Mouse (Mus musculus) neural tube, embryonic 13.5 days (tissue): Measurements from ENCODE around the gene Rgs6. TPM values are rescaled to one million over a fixed set of nuclear protein-coding genes. Genes with fewer than 3 reads are reported as not detected.

Experiments
- ATAC-seq: fragments of 200-750 bp; cut with Nextera tagmentation; 2 replicates; pipeline ENCODE4 v1.8.0; 2017; ENCODE audit warnings: low read depth, mild to moderate bottlenecking, moderate TSS enrichment, moderate library complexity
- H3K27ac ChIP-seq: fragments of 300-500 bp; sonication (generic); replicated peaks from 2 replicates; pipeline ENCODE4 v1.5.1; 2015; ENCODE audit warnings: moderate library complexity, mild to moderate bottlenecking, inconsistent platforms
- H3K27me3 ChIP-seq: fragments of 300-500 bp; sonication (generic); 2 replicates; pipeline ENCODE4 v1.6.1; 2015; ENCODE audit warnings: mild to moderate bottlenecking, inconsistent platforms
- H3K36me3 ChIP-seq: fragments of 300-500 bp; sonication (generic); 2 replicates; pipeline ENCODE4 v1.6.1; 2015; ENCODE audit warnings: mild to moderate bottlenecking, inconsistent platforms
- H3K4me1 ChIP-seq: fragments of 300-500 bp; sonication (generic); replicated peaks from 2 replicates; pipeline ENCODE4 v1.6.1; 2015; ENCODE audit warnings: inconsistent platforms
- H3K4me2 ChIP-seq: fragments of 300-500 bp; sonication (generic); 2 replicates; pipeline ENCODE4 v1.6.1; 2015; ENCODE audit warnings: inconsistent platforms, mild to moderate bottlenecking, moderate library complexity
- H3K4me3 ChIP-seq: fragments of 300-500 bp; sonication (generic); 2 replicates; pipeline ENCODE4 v1.5.1; 2015; ENCODE audit warnings: mild to moderate bottlenecking, inconsistent platforms
- H3K9ac ChIP-seq: fragments of 300-500 bp; sonication (generic); 2 replicates; pipeline ENCODE4 v1.6.1; 2015; ENCODE audit warnings: moderate library complexity, mild to moderate bottlenecking, inconsistent platforms
- H3K9me3 ChIP-seq: fragments of 300-500 bp; sonication (generic); 2 replicates; pipeline ENCODE4 v1.6.1; 2016; ENCODE audit warnings: inconsistent platforms
- WGBS: fragments of 180-500 bp; shearing (Covaris S2); methylation state at CpG from one replicate; pipeline ENCODE4 v1.1.7; 2015; 5-methylcytosine and 5-hydroxymethylcytosine counted together
- polyA plus RNA-seq: library from polyadenylated mRNA; unstranded; fragments of >200 nt; fragmentation: Nextera tagmentation; extraction: Ambion mirVana; gene quantifications from 2 replicates; pipeline ENCODE4 v1.2.1, GENCODE M21; 2015

Gene Rgs6
- polyA plus RNA-seq, 1 experiment from 2014 or later = 3.1 TPM

GRCm38 (mm10) chr12:82670201-82670737 lies 82.2 kb downstream of the Rgs6 start:
- H3K9me3 ChIP-seq = no peaks in the 10 kb centered on the region
- no peak overlapping the region for H3K4me2 ChIP-seq
- no peak overlapping the region for H3K9ac ChIP-seq
- peaks cover 7% of the 10 kb centered on the region for H3K4me1 ChIP-seq
- WGBS = 66% methylated on average over 4 of the region's 4 CpGs
- ATAC-seq = no peak
- H3K36me3 ChIP-seq = no peaks in the 10 kb centered on the region
- no peak overlapping the region for H3K4me3 ChIP-seq
- no peaks in the 10 kb centered on the region for H3K27me3 ChIP-seq
- no peak overlapping the region for H3K27ac ChIP-seq

DNA sequence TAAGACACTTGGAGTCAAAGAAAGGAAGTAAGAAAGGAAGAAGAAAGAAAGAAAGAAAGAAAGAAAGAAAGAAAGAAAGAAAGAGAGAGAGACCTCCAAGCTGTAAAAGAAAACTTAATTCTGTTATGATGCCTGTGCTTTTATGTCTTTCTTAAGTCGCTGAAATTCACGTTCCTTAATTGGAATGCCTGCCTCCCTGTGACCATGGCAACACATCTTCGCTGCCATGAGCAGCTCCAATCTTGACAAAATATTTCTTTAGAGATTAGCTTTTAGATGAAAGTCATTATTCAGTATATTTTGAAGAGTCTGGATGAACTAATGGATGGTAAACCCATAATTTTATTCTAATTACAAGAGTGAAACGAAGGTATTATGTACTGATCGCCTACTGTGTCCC lies 83.5 kb downstream of the Rgs6 start:
- ATAC-seq = no peak
- no peak overlapping the region for H3K4me2 ChIP-seq
- H3K27me3 ChIP-seq = no peaks in the 10 kb centered on the region
- H3K4me1 ChIP-seq = peaks cover 12% of the 10 kb centered on the region
- no peaks in the 10 kb centered on the region for H3K9me3 ChIP-seq
- no peak overlapping the region for H3K9ac ChIP-seq
- no peak overlapping the region for H3K4me3 ChIP-seq
- H3K27ac ChIP-seq = no peak overlapping the region
- H3K36me3 ChIP-seq = no peaks in the 10 kb centered on the region
- WGBS = 83% methylated on average over 5 of the region's 5 CpGs

DNA sequence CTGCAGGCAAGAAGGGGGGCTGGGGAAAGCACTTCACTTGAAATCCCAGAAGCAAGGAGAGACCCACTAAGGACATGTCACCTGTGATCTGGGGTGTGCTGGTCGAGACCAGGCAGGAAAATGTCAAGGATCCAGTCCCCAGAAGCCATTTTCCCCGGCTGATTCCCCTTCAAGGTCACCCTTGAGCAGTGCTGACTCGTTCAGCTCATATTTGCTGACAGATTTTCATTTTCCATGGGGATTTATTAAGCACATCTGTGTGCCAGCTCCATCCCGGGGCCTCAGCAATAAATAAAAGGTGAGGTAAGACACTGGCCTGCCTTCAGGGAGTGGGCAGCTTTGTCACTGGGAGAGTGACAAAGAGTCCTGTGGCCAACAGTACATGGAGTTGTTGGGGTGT lies 87.0 kb downstream of the Rgs6 start:
- Histone ChIP-seq H3K36me3 (no peaks in the 10 kb centered on the region), H3K9ac (no peak overlapping the region), H3K27me3 (no peaks in the 10 kb centered on the region), H3K9me3 (no peaks in the 10 kb centered on the region), H3K27ac (no peak overlapping the region), H3K4me2 (no peak overlapping the region), H3K4me1 (peaks cover 12% of the 10 kb centered on the region), H3K4me3 (no peak overlapping the region)
- WGBS = 62% methylated on average over 4 of the region's 4 CpGs
- ATAC-seq = no peak

DNA sequence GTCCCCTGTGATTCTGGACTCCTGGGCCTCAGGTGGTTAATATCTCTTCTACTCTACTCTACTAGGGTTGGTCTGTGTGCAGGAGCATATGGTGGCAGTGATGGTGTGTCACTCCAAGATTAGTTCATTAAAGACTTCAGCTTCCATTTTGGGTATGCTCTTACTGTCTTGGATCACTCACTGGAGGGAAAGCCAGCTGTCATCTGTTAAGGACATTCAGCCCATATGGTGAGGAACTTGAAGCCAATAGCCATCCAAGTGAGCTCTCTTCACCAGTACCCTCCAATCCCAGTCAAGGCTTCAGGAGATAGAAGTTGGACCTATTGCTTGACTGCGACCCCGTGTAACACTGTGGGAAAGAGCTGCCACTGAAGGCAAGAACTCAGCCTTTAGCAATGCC lies 98.9 kb downstream of the Rgs6 start:
- no peaks in the 10 kb centered on the region for H3K36me3 ChIP-seq
- H3K4me3 ChIP-seq = no peak overlapping the region
- no peak overlapping the region for H3K9ac ChIP-seq
- 83% methylated on average over 2 of the region's 2 CpGs for WGBS
- no peaks in the 10 kb centered on the region for H3K4me1 ChIP-seq
- H3K9me3 ChIP-seq = no peaks in the 10 kb centered on the region
- no peaks in the 10 kb centered on the region for H3K27me3 ChIP-seq
- no peak overlapping the region for H3K4me2 ChIP-seq
- no peak overlapping the region for H3K27ac ChIP-seq
- ATAC-seq = no peak

GRCm38 (mm10) chr12:82698886-82699527 lies 110.9 kb downstream of the Rgs6 start:
- 74% methylated on average over 12 of the region's 12 CpGs for WGBS
- Histone ChIP-seq H3K4me2 (no peak overlapping the region), H3K9me3 (no peaks in the 10 kb centered on the region), H3K4me3 (no peak overlapping the region), H3K27me3 (no peaks in the 10 kb centered on the region), H3K9ac (no peak overlapping the region), H3K4me1 (peaks cover 4% of the 10 kb centered on the region; the same call in 1 of the 2 replicates), H3K27ac (no peak overlapping the region), H3K36me3 (no peaks in the 10 kb centered on the region)
- no peak for ATAC-seq

DNA sequence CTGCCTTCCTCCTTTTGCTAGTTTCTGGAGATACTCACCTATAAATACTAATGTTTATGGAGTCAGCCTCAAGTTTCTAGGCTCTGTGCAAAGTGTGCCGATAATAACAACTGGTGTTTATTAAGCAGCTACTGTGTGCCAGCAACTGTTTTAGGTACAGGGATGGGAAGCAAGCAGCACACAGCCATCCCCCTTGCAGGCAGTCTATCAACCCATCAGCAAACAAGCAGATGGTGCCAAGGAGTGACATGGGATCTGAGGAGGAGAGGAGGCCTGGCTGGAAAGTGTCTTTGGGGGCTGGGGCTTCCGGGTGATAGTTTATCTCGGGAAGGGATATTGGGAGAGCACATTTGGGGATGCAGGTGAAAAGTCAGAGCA lies 111.4 kb downstream of the Rgs6 start:
- Histone ChIP-seq H3K4me1 (peaks cover 4% of the 10 kb centered on the region; the same call in 1 of the 2 replicates), H3K9ac (no peak overlapping the region), H3K27ac (no peak overlapping the region), H3K4me2 (no peak overlapping the region), H3K27me3 (no peaks in the 10 kb centered on the region), H3K4me3 (no peak overlapping the region), H3K9me3 (no peaks in the 10 kb centered on the region), H3K36me3 (no peaks in the 10 kb centered on the region)
- no peak for ATAC-seq
- 85% methylated on average over 3 of the region's 3 CpGs for WGBS

- H3K4me2 ChIP-seq = no peak overlapping the region
These were observed 112.1 kb downstream of the Rgs6 start for GRCm38 (mm10) chr12:82700241-82700640.

DNA sequence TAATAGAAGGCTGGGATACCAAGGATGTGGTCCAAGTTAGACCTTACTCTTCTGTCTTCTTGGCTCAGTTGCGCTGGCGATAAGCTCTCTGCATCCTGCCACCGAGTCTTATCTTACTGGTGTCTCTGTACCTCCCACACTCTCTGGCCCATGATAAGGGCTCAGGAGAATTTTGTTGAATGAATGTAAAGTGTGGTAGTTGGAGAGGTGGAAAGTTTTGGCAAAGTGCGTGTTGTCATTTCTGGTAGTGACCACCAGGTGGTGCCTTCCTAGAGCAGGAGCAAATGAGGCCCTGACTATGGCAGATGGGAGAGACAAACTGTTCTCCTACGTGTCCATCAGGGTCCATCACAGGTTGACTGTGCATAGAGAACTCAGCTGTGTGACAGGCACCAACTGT lies 112.7 kb downstream of the Rgs6 start:
- WGBS = 53% methylated on average over 5 of the region's 5 CpGs
- Histone ChIP-seq H3K9ac (no peak overlapping the region), H3K27me3 (no peaks in the 10 kb centered on the region), H3K27ac (no peak overlapping the region), H3K4me3 (no peak overlapping the region), H3K36me3 (no peaks in the 10 kb centered on the region), H3K9me3 (no peaks in the 10 kb centered on the region), H3K4me1 (peaks cover 4% of the 10 kb centered on the region; the same call in 1 of the 2 replicates), H3K4me2 (no peak overlapping the region)
- ATAC-seq = no peak

More at GRCm38 (mm10) chr12:82700241-82700640, 112.1 kb downstream of the Rgs6 start:
- Histone ChIP-seq H3K4me3 (no peak overlapping the region), H3K4me1 (peaks cover 4% of the 10 kb centered on the region; the same call in 1 of the 2 replicates), H3K9ac (no peak overlapping the region), H3K27ac (no peak overlapping the region), H3K27me3 (no peaks in the 10 kb centered on the region), H3K36me3 (no peaks in the 10 kb centered on the region), H3K9me3 (no peaks in the 10 kb centered on the region)
- 75% methylated on average over 10 of the region's 10 CpGs for WGBS
- ATAC-seq = no peak

DNA sequence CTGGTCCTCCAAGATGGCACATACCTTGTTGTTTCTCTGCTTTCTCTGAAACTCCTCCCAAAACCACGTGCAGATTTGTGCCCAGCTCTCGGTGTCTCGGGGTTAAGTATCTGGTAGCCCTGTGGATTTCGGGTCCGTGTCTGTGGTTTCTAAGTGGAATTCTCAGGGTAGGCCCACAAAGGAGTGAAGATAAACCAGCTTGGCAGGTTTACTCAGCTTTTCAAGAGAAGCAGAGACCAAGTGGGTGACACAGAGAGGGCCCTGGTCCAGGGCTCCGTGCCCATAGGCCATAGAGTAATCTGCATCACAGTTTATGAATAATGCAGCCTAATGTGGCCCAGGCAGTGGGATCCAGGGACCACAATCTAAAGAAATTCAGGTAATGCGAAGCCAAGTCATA lies 113.3 kb downstream of the Rgs6 start:
- Histone ChIP-seq H3K27me3 (no peaks in the 10 kb centered on the region), H3K4me2 (no peak overlapping the region), H3K36me3 (no peaks in the 10 kb centered on the region), H3K9me3 (no peaks in the 10 kb centered on the region), H3K4me3 (no peak overlapping the region), H3K4me1 (peaks cover 4% of the 10 kb centered on the region; the same call in 1 of the 2 replicates), H3K9ac (no peak overlapping the region), H3K27ac (no peak overlapping the region)
- no peak for ATAC-seq
- 86% methylated on average over 7 of the region's 7 CpGs for WGBS

DNA sequence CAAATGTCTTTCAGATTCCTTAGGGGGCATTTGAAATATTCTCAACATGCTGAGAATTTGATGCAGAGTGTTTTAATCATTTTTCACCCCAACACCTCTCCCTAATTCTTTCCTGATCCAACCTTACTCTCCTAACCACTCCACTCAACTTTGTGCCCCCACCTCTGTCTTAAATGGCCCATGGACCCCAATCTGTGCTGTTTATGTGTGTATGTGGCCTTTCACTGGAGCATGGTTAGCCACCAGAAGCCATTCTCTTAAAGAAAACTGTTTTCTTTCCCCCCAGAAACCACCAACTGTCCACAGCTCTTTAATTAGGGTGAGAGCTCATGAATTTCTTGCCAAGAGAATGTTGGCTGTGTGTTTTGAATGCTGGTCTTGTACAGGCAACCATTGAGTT lies 122.3 kb downstream of the Rgs6 start:
- no peaks in the 10 kb centered on the region for H3K27me3 ChIP-seq
- H3K36me3 ChIP-seq = no peaks in the 10 kb centered on the region
- H3K4me1 ChIP-seq = no peaks in the 10 kb centered on the region
- H3K9ac ChIP-seq = no peak overlapping the region
- H3K4me2 ChIP-seq = no peak overlapping the region
- ATAC-seq = no peak
- H3K4me3 ChIP-seq = no peak overlapping the region
- H3K27ac ChIP-seq = no peak overlapping the region
- H3K9me3 ChIP-seq = no peaks in the 10 kb centered on the region

DNA sequence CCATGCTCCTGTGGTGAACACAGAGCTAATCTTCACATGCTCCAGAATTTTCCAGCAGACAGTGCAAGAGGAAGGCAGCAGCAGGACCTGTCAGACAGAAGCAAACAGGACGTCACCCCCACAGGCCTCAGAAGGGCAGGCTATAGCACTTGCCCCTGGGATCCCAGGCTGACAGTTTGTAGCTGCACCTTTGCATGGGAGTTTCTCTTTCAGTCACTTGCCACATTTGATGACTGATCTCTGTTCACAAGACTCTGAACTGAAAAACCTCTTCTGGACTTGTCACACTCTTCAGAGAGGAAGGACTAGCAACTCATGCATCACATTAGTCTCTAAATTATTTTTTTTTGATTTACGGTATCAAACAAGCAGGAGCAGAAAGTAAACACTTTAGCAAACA lies 126.2 kb downstream of the Rgs6 start:
- ATAC-seq = no peak
- 82% methylated on average over 2 of the region's 2 CpGs for WGBS

DNA sequence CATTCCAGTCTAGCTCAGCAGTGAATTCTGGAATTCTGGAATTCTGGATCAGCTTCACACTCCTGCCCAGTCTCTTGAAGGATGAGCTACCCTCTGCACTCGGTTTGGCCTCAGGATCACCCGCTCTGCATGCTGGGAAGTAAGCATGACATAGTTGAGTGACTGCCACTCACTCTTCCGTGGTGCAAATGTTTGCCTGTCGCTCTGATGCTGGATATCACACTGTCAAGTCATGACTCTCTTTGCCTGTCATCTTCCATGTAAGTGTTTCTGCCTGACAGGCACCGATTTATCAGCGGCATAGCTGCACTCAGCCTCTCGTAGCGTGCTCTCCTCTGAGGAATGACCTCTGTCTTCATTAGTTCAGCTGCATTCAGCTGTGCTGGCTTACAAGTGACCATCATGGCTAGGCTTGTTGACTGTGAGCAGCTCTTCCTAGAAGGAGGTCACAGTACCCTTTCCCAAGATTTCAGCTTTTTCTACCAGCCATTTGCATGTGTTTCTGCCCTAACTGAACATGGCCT lies 135.0 kb downstream of the Rgs6 start:
- H3K9ac ChIP-seq = no peak overlapping the region
- H3K27ac ChIP-seq = no peak overlapping the region
- no peaks in the 10 kb centered on the region for H3K4me1 ChIP-seq
- no peaks in the 10 kb centered on the region for H3K27me3 ChIP-seq
- H3K36me3 ChIP-seq = no peaks in the 10 kb centered on the region
- no peaks in the 10 kb centered on the region for H3K9me3 ChIP-seq
- H3K4me3 ChIP-seq = no peak overlapping the region
- ATAC-seq = no peak
- 92% methylated on average over 8 of the region's 8 CpGs for WGBS
- H3K4me2 ChIP-seq = no peak overlapping the region

More for the DNA sequence above, 126.2 kb downstream of the Rgs6 start:
- H3K4me1 ChIP-seq = no peaks in the 10 kb centered on the region
- no peaks in the 10 kb centered on the region for H3K27me3 ChIP-seq
- no peak overlapping the region for H3K27ac ChIP-seq
- H3K4me2 ChIP-seq = no peak overlapping the region
- H3K9me3 ChIP-seq = no peaks in the 10 kb centered on the region
- no peaks in the 10 kb centered on the region for H3K36me3 ChIP-seq
- H3K4me3 ChIP-seq = no peak overlapping the region
- no peak overlapping the region for H3K9ac ChIP-seq

DNA sequence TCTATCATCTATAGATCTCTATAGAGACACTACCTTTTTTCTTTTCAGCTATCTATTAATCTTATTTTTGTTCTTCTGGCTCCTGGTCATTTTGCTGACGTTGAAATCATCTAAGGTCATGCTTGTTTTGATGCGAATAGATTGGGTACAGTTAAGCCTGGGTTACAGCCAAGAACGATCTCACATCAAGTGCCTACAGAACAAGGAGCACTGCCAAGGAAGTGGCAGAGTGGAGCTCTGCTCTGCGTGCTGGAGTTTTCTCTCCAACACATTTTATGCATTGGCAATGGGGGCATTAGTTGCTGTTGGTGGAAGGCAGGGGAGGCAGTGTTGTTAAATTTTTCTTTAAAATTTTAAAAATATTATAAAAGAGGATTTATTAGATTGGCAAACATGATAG lies 138.2 kb downstream of the Rgs6 start:
- Histone ChIP-seq H3K4me2 (no peak overlapping the region), H3K36me3 (no peaks in the 10 kb centered on the region), H3K9ac (no peak overlapping the region), H3K27me3 (no peaks in the 10 kb centered on the region), H3K4me1 (no peaks in the 10 kb centered on the region), H3K4me3 (no peak overlapping the region), H3K27ac (no peak overlapping the region), H3K9me3 (no peaks in the 10 kb centered on the region)
- ATAC-seq = no peak
- 91% methylated on average over 4 of the region's 4 CpGs for WGBS
